Mouse (Mus musculus) embryonic fibroblast, embryonic 13.5 days (primary cell): ENCODE measurements around the gene Fhad1. TPM values are rescaled to one million over a fixed set of nuclear protein-coding genes. Genes with fewer than 3 reads are reported as not detected.

Source experiments
- H3K27ac ChIP-seq: 2 replicates; pipeline ENCODE4 v1.5.1; 2012; ENCODE audit warnings: low read length, control low read depth, inconsistent platforms; ENCODE audit not compliant: insufficient read depth
- H3K4me1 ChIP-seq: 2 replicates; pipeline ENCODE4 v1.6.1; 2011; ENCODE audit warnings: low read length; ENCODE audit not compliant: control insufficient read depth, insufficient read depth
- H3K4me3 ChIP-seq: 2 replicates; pipeline ENCODE4 v1.5.1; 2011; ENCODE audit warnings: mild to moderate bottlenecking, control low read depth, low read length; ENCODE audit not compliant: insufficient read depth
- CTCF ChIP-seq: IDR thresholded peaks from 2 replicates; pipeline ENCODE4 v1.5.1; 2011; ENCODE audit warnings: mild to moderate bottlenecking, control low read depth, low read length, moderate library complexity, borderline replicate concordance; ENCODE audit not compliant: insufficient read depth
- POLR2A ChIP-seq: IDR thresholded peaks from 2 replicates; pipeline ENCODE4 v1.6.1; 2011; ENCODE audit warnings: low read depth, mild to moderate bottlenecking, control low read depth, low read length, moderate library complexity
- polyA plus RNA-seq: library from polyadenylated mRNA; stranded (reverse); fragments of >200 nt; gene quantifications from 2 replicates; pipeline ENCODE4 v1.2.4, GENCODE M21; 2011; ENCODE audit warnings: low read depth; ENCODE audit not compliant: missing spikeins, insufficient read length

The Fhad1 gene
- polyA plus RNA-seq, 1 experiment: not detected

- Histone ChIP-seq H3K27ac (no peak overlapping the region), H3K4me1 (0 out of 2 replicates have a peak, but pooled peaks cover 3% of the 10 kb centered on the region), H3K4me3 (no peak overlapping the region)
- no peak for TF ChIP-seq CTCF
These were observed 24.9 kb upstream of the Fhad1 start for GRCm38 (mm10) chr4:142039662-142040353.

- no peak overlapping the region for H3K4me3 ChIP-seq
These were observed 23.0 kb upstream of the Fhad1 start for GRCm38 (mm10) chr4:142037897-142038296.

GRCm38 (mm10) chr4:142028533-142028932 lies 13.7 kb upstream of the Fhad1 start:
- no peak for TF ChIP-seq CTCF
- no peak for TF ChIP-seq POLR2A
- Histone ChIP-seq H3K4me3 (no peak overlapping the region), H3K4me1 (no peaks in the 10 kb centered on the region), H3K27ac (no peak overlapping the region)

More at GRCm38 (mm10) chr4:142037897-142038296, 23.0 kb upstream of the Fhad1 start:
- no peak overlapping the region for H3K27ac ChIP-seq
- H3K4me1 ChIP-seq: 0 out of 2 replicates have a peak, but pooled peaks cover 3% of the 10 kb centered on the region
- TF ChIP-seq POLR2A (no peak), CTCF (no peak)

- no peaks in the 10 kb centered on the region for H3K4me1 ChIP-seq
- H3K4me3 ChIP-seq: no peak overlapping the region
- H3K27ac ChIP-seq: no peak overlapping the region
- TF ChIP-seq CTCF (no peak), POLR2A (no peak)
These were observed 12.1 kb upstream of the Fhad1 start for GRCm38 (mm10) chr4:142026965-142027364.

- TF ChIP-seq CTCF (no peak), POLR2A (no peak)
These were observed 9.7 kb upstream of the Fhad1 start for GRCm38 (mm10) chr4:142024536-142024935.

GRCm38 (mm10) chr4:142023166-142023565 lies 8.3 kb upstream of the Fhad1 start:
- TF ChIP-seq POLR2A: no peak
- TF ChIP-seq CTCF: no peak
- H3K4me1 ChIP-seq: no peaks in the 10 kb centered on the region
- H3K27ac ChIP-seq: no peak overlapping the region
- no peak overlapping the region for H3K4me3 ChIP-seq

More at GRCm38 (mm10) chr4:142024536-142024935, 9.7 kb upstream of the Fhad1 start:
- Histone ChIP-seq H3K27ac (no peak overlapping the region), H3K4me1 (no peaks in the 10 kb centered on the region), H3K4me3 (no peak overlapping the region)

- Histone ChIP-seq H3K4me1 (no peaks in the 10 kb centered on the region), H3K4me3 (no peak overlapping the region), H3K27ac (no peak overlapping the region)
- TF ChIP-seq POLR2A (no peak), CTCF (no peak)
These were observed 2.8 kb upstream of the Fhad1 start for GRCm38 (mm10) chr4:142017686-142018085.

GRCm38 (mm10) chr4:142011236-142011635 lies 3.6 kb downstream of the Fhad1 start:
- H3K4me1 ChIP-seq: no peaks in the 10 kb centered on the region
- H3K4me3 ChIP-seq: no peak overlapping the region
- no peak overlapping the region for H3K27ac ChIP-seq
- TF ChIP-seq CTCF: no peak
- no peak for TF ChIP-seq POLR2A

- H3K4me1 ChIP-seq: no peaks in the 10 kb centered on the region
- H3K27ac ChIP-seq: no peak overlapping the region
- H3K4me3 ChIP-seq: no peak overlapping the region
- no peak for TF ChIP-seq POLR2A
- TF ChIP-seq CTCF: no peak
These were observed 4.4 kb downstream of the Fhad1 start for GRCm38 (mm10) chr4:142010441-142010840.

GRCm38 (mm10) chr4:142008206-142008605 lies 6.7 kb downstream of the Fhad1 start:
- H3K27ac ChIP-seq: no peak overlapping the region
- no peaks in the 10 kb centered on the region for H3K4me1 ChIP-seq
- no peak for TF ChIP-seq POLR2A
- no peak for TF ChIP-seq CTCF
- H3K4me3 ChIP-seq: no peak overlapping the region
